Mouse (Mus musculus) retina, embryonic 14.5 days (tissue): ENCODE measurements around the gene Rbpj.

ENCODE experiments used
- DNase-seq: peaks from one replicate; pipeline ENCODE4 v3.0.0-alpha.2; 2015; ENCODE audit warnings: low spot score

Gene Rbpj

DNA sequence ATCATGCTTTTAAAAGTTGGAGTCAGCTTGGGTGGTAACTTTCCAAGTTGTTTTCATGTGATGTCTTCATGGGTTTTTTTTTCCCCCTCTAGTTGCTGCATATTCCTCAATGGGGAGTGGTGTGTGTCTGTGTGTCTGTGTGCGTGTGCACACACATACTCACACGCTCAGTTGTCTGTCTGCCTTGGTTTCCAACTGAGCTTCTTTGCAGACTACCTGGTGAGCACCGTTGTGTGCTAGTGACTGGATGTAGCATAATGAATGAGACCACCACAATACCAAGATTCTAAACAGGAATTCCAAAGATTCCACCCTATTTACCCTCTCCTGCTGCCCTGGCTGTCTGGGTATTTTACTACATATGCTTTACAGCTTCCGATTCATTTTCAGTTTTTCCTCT lies 86.0 kb downstream of the Rbpj start:
- no peak for DNase-seq

DNA sequence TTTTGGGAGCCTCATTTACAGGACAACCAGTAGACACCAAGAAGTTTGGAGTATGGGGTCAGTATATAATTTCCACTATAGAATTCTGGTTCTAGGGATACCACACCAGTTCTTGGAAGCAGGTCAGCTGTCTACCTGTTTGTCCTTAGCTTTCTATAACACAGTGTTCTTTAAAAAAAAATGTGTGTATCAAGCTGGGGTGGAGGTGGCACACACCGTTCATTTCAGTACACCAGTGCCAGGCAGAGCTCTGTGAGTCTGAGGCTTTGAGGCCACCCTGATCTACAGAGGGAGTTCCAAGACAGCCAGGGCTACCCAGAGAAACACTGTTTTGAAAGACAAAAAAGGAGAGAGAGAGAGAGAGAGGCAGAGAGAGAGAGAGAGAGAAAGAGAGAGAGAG lies 87.3 kb downstream of the Rbpj start:
- no peak for DNase-seq

DNA sequence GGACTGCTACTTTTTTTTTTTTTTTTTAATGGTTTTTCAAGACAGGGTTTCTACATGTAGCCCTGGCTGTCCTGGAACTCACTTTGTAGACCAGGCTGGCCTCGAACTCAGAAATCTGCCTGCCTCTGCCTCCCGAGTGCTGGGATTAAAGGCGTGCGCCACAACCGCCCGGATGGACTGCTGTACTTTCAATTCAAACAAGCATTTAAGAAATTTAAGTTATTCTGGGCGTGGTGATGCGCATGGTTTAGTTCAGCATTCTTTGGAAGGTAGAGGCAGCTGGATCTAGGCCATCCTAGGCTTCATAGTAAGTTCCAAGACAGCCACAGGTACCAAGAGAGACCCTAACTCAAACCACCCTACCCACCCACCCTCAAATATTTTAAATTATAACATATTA lies 88.2 kb downstream of the Rbpj start:
- no peak for DNase-seq

DNA sequence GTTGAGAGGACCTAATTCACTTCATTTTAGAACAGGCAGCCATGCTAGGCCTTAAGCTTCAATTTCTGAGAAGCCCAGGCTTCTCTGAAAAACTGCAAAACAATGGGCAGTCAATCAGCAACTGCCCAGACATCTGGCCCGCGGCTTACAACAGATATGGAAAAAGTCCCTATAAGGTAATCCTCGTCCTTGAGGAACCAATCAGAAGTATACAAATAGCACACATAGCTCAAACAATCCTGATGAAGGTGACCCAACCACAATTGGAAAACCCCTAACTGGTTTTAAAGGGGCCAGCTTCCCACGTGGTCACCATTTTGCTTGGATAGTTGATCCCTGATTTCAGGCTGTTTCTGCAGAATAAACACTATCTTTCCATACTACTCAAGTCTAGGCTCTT lies 89.0 kb downstream of the Rbpj start:
- no peak for DNase-seq

DNA sequence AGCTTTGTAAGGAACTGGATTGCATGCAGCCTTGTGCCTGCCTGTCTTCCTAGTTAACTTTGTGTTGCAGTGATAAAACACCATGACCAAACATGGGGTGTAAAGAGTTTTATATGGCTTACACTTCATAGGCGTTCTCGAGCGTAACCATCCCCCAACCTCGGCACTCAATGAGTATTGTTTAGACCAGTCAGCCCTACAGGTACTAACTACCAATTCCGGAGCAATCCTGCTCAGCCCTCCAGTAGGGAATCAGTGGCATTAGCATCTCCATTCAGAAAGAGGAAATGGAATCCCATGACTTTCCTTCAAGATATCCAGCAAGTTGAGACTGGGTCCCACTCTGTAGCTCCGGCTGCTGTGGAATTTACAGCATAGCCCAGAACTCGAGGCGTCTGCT lies 89.5 kb downstream of the Rbpj start:
- no peak for DNase-seq

DNA sequence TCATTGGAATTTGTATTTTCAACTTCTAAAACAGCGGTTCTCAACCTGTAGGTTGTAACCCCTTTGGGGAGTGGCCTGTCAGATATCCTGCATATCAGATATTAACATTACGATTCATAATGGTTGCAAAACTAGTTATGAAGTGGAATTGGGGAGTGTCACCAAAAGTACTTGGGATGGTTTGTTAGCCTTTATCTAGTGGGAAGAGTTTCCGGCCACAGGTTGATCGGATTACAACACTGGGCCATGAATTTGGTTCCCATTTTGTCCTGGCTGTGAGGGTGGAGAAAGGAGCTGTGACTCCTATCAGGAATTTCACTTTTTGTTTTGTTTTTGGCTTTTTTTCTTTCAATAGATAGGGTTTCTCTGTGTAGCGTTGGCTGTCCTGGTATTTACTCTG lies 90.0 kb downstream of the Rbpj start:
- no peak for DNase-seq

DNA sequence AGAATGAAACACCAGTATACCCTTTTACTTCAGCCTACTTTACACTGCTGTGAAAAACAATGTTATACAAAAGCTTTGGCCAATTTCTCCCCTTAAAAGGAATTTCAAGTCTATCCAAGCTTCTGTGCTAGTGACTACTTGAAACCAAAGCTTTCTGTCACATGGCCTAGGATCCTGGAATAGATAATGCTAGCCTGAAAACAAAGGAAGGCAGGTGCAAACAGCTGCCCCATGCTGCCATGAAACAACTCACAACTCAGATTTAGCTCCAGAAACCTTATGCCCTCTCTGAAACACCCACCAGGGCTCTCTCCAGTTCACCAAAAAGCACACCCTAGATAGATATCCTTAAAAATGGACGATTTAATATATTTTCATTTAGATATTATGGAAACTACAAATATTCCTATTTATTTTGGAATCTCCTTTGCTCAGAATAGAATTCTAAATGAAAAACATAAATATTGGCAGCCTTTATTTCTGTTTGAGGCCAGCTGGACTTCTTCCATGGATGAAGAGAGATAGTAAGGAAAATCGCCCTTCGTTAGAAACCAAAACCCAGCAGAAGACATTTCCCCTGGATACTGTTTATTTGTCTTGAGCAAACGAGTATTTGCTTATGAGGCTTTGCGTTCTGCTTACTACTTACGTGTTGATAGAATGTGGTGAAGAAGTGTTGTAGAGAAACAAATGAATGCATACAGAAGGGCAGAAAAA lies 91.8 kb downstream of the Rbpj start:
- no peak for DNase-seq

DNA sequence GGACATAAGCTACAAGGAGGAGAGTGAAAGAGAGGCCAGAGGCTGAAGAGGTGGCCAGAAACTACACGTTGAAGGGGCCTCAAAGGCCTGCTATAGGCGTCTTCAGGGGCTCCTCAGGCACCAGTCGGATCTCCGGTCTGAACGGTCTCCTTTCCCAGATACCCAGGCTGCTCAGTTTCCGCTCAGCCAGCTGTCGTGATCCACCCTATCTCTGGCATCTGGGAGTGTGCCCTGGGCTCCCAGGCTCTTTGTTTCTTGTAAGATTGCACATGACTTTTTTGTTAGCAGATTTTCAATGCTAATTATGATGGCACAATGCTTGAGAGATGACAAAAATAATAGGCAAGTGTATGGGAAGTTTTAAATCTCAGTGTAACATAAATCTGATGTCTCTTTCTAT lies 95.2 kb downstream of the Rbpj start:
- no peak for DNase-seq

DNA sequence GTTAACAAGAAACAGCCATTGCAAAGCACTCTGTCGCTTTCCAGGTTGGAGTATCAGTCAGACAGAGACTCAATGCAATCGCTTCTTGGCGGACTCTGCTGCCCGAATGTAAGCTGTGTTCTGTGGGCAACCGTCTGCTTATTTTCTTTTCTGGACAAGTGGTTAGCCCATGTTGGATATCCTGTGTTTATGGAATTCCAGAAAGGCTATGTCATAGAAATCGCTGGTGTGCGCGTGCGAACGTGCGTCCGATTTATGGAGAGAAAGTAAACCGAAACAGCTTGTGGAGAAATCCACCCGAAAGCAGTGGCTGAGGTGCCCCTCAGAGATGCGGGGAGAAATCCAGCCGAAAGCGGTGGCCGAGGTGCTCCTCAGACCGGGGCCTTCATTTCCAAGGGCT lies 98.4 kb downstream of the Rbpj start:
- DNase-seq, result no peak

DNA sequence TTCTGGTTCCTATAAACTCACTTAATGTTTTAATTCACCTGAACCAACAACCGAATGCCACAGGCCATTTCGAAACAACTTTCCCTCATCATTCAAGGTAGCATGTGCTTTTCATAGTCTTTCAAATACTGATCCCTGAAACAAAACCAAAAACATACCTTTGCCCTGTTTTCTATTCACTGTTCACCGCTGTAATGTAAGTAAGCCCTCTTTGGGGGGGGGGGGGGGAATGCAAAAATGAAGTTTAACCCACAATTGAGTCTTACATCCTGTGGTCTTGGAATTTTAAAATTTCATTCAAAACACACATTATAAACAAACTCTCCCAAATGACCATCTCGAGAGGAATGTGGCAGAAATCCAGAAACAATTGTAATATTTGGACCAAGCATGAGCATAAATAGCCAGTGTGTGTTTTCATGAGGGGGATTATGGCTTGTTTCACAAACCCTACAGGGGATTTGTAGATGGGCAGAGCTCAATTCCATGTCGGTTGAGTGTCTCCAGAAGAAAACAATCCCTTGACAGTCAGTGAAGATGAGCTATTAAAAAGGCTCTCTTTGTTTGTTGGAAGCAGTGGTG lies 99.4 kb downstream of the Rbpj start:
- no peak for DNase-seq

DNA sequence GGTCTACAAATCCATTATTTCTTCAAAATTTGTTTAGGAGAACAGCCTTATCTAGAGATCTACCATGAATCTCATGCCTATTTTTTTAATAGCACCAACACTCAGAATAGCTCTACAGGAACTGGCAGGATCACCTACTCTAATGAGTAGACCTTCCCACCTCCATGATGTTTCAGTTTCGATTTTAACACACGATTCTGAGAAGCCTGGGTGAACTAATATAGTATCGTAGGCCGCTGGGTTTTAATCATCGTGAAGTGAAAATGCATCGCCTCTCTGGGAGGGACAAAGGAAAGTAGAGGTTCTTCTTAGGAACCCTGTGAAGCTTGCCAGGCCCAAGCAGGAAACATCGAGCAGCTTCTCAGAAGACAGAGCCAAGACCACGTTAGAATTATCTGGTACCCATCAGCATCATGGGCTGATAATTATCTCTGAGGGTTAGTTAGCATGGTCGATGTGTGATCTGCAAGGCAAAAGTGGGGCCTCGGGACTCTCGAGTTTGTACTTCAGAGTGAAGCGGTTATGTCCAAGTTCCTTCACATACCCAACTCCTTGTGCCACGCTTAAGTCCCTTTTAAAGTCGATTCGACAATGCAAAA lies 100.6 kb downstream of the Rbpj start:
- no peak for DNase-seq

DNA sequence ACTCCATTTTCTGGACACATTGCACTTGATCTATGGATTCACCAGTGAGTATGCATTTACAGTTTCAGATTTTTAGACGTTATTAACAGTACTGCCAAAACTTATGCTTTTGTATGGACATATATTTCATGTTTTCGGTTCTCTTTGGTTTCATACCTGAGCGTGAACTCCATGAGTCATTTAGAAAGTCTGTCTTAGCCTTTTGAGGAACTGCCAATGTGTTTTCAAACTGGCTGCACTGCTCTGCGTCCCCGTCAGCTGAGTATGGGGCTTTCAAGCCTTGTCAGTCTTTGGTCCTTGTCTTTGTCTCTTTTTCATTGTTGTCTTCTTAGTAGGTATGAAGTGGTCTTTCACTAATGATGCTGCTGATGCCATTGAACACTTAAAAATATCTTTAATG lies 106.5 kb downstream of the Rbpj start:
- DNase-seq, result no peak

DNA sequence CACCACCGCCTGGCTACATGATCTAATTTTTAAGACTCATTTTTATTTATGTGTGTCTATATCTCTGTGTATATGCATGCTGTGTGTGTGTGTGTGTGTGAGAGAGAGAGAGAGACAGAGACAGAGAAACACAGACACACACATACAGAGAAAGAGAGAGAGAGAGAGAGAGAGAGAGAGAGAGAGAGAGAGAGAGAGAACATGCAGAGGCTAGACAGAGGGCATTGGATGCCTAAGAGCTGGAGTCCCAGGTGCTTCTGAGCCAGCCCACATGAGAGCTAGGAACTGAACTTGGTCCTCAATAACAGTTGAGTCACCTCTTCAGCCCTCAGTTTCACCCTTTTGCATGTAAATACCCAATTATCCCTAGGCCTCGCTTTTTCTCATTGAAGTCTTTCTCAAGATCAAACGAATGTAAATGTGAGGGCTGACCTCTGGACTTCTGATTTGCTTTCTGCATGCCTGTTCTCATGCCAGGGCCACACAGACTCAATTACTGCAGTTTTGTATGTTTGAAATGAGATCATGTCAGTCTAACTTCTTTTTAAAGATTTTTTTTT lies 109.0 kb downstream of the Rbpj start:
- no peak for DNase-seq

DNA sequence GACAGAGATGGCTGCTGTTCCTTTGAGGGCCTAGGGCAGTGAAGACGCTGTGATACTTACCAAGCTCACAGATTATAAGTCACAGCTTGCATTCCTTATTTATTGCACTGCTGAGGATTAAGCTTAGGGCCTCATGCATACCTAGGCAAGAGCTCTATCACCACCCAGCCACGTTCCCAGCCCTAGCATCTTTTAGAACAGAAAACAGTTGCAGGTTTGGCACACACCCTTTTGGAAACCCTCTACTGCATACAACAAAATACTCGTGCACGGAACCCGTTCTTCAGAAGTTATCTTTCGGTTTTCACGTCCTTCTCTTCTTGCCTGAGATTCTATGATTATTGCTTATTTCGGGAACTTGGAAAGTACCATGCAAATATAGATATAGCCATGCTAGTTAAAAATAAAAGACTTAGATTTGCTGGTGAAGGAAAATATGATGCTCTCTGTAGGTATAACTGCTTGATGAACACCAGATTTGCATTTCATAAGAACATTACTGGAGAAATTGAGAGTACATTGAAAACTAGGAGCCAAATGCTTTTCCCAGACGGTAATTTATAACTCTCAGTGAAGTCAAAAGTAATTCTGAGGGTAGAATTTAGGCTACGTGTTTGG lies 111.4 kb downstream of the Rbpj start:
- DNase-seq, result no peak

DNA sequence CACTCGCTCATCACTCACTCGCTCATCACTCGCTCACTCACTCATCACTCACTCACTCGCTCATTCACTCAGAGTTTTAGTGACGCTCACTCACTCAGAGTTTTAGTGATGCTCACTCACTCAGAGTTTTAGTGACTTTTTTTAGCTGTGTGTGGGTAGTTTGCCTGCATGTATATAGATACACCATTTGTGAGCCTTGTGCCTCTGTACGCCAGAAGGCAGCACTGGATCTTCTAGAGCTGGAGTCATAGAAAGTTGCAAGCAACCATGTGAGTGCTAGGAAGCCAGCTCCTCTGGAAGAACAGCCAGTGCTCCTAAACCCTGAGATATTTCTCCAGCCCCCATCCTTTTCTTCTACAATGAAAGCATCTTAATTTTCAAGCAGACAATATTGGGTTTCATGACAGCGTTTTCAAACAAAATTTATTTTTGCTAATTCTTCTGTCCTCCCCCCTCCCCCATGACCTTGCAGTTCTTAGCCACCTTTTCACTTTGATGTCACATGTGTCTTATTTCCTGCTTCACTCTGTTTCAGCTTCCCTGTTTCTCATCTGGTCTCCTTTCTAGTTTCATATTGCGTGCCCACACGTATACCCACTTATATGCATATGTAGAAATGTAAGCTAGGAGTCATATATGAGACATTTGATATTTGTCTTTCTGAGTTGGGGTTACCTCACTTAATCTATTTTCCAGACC lies 118.3 kb downstream of the Rbpj start:
- no peak for DNase-seq

DNA sequence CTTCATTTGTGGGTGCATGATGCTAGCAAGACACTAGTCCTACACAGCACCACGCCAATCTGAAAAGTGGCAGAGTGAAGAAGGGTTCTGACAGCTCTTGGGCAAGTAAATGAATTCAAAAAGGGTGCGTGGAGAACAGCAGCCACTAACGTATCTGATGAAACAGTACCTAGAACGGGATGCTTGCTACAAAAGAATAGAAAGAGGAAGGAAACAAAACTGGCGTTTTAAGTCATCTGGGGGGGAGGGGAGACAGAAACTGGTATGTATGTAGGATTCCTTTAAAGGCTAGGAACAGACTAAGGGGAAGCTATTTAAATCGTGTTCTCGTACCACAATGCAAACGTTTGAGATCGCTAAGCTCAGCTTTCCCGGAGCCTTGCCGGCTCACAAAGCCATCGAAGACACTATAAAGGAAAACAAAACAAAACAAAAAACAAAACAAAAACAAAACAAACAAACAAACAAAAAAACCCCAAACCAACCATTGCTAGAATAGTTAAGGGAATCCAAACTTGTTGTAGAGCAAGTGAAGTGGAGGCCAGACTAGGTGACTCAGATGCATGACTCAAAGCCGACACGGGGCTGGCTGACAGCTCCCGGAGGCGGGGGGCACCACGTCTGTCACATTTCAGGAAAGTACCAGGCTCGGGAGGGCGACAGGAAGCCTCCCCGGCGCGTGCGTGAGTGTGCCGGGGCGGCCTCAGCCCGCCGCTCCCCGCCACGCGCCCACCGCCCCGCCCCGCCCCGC lies 122.6 kb downstream of the Rbpj start:
- DNase-seq, result peak; percentile 34

DNA sequence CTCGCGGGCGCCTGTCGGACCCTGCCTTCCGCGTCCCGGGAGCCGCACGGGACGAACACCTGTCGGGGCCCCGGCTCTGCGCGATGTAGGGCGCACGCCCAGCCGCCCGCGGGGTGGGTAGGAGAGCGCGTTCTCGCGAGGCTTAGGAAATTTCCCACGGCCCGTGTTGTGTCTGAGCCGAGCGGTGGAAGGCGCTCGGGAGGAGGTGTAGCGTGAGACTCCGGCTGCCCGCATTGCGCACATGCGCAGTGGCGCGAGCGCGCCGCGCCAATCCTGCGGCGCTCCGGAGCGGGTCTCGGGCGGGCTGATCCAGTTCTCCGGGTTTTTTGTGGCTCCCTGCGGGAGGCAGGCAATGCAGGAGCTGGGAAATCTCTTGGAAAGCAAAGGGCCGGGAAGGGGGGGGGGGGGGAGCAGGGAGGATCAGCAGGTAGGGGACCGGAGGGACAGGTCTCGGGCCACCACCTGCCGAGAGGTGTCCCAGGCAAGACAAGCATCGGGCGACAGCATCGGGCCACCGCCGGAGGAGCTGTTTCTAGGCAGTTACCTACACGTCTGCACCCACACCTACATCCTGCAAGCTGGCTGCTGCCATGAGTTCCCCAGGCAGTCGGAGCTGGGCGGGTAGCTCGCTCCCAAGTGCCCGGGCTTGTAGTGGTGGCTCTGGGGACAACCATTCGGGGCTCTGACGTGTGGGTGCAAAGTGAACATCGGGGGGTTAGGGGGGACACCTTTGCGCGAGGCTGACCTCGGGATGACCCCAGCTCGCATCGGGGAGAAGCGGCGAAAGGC lies 123.4 kb downstream of the Rbpj start:
- peak; percentile 98 for DNase-seq

DNA sequence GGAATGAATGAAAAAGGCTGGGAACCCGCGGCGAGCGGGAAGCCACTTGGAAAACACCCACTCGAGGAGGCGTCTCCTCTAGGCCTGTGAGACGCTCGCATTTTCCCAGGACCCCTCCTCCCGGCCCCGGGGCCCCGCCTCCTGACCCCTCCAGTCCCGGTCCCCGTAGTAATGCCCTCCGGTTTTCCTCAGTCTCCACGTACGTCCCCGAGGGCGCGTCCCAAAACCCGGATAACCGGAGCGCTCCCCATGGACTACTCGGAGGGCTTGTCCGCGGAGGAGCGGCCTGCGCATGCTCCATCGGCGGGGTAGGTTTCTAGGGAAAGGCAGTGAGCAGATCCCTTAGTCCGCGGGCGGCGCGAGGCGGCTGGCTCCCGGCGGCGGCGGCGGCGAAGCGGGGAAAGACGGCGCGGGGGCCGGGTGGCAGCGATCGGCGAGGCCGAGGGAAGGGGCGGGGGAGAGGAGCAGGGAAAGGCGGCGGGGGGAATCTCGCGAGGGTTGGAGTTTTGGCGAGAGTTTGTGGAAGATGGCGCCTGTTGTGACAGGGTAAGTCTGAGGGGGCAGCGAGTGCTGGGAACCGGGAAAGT lies 124.3 kb downstream of the Rbpj start:
- DNase-seq, result peak; percentile 97

DNA sequence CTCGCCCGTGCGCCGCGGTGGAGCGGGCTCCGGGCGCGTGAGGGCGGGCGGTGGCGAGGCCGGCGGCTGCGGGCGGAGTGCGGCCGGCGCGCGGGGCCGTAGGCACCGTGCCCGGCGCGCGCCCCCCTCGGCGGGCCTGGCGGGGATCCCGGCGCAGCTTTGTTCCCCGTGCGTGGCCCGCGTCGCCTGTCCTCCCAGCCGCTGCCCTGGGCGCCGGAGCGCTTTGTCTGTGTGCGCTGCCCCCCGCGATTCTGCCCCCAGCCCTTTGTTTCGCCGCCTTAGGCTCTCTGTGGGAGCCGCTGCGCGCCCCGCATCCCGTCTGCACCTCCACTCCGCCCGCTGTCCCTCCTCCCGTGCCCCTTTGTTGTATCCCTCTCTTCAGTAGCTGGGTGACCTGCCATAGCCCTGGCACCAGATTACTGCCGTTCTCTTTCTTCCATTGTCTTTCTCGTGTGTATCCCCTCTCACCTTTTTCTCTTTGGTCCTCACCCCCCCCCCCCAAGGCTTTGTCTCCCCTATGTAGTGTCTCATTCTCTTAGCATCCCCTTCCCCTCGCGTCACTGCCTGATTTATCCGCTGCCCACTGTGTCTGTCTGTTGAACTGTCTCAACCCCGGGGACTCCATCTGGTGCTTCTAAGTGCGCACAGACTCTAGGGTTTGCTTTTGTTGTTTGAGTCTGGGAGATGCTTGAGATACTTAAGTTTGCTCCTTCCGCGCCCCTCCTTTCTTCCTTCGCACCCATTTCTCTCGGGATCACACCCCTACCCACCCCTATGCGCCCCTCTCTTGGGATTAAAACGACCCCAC lies 125.1 kb downstream of the Rbpj start:
- DNase-seq, result peak; percentile 73

DNA sequence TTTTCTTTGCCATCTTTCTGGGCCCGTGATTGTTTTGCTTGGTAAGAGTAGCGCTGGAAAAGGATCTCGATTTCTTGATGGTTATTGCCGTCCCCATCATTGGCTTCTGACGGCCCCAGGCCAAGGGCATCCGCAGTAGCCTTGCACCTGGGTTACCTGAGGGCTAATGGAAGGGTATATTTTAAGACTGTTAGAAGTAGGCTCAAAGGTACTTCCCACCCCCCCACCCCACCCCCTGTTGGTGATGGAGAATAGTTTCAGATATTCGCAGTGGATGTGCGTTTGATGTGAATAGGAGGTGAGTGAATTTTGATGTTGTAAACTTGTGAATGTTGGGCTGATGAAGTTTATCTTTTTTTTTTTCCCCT lies 125.7 kb downstream of the Rbpj start:
- no peak for DNase-seq
